Mouse (Mus musculus) 416B (cell line): ENCODE results near the gene Adamtsl1.

Experiments
- DNase-seq: peaks from one replicate; pipeline ENCODE4 v3.0.0; 2011; ENCODE audit warnings: low read depth

Gene Adamtsl1

GRCm38 (mm10) chr4:86053487-86054237 is 539.7 kb downstream of the Adamtsl1 start:
- DNase-seq: no peak

- no peak for DNase-seq
These were observed 546.6 kb downstream of the Adamtsl1 start for GRCm38 (mm10) chr4:86060614-86061013.

- no peak for DNase-seq
These were observed 554.4 kb downstream of the Adamtsl1 start for GRCm38 (mm10) chr4:86068376-86068775.

- no peak for DNase-seq
These were observed 555.1 kb downstream of the Adamtsl1 start for GRCm38 (mm10) chr4:86068875-86069718.

GRCm38 (mm10) chr4:86074871-86075270 is 560.9 kb downstream of the Adamtsl1 start:
- no peak for DNase-seq

GRCm38 (mm10) chr4:86077355-86077754 is 563.4 kb downstream of the Adamtsl1 start:
- no peak for DNase-seq

- no peak for DNase-seq
These were observed 563.9 kb downstream of the Adamtsl1 start for GRCm38 (mm10) chr4:86077854-86078253.

GRCm38 (mm10) chr4:86087508-86087907 is 573.5 kb downstream of the Adamtsl1 start:
- no peak for DNase-seq

GRCm38 (mm10) chr4:86103207-86103606 is 589.2 kb downstream of the Adamtsl1 start:
- DNase-seq: no peak

GRCm38 (mm10) chr4:86108325-86108724 is 594.4 kb downstream of the Adamtsl1 start:
- no peak for DNase-seq

- DNase-seq: no peak
These were observed 605.1 kb downstream of the Adamtsl1 start for GRCm38 (mm10) chr4:86119067-86119466.

- DNase-seq: no peak
These were observed 608.5 kb downstream of the Adamtsl1 start for GRCm38 (mm10) chr4:86122431-86122830.

GRCm38 (mm10) chr4:86124374-86124773 is 610.4 kb downstream of the Adamtsl1 start:
- no peak for DNase-seq

- DNase-seq: no peak
These were observed 612.7 kb downstream of the Adamtsl1 start for GRCm38 (mm10) chr4:86126636-86127035.

GRCm38 (mm10) chr4:86158551-86158950 is 644.6 kb downstream of the Adamtsl1 start:
- DNase-seq: no peak

GRCm38 (mm10) chr4:86159362-86159761 is 645.4 kb downstream of the Adamtsl1 start:
- no peak for DNase-seq

- no peak for DNase-seq
These were observed 656.8 kb downstream of the Adamtsl1 start for GRCm38 (mm10) chr4:86170763-86171162.

- DNase-seq: no peak
These were observed 657.5 kb downstream of the Adamtsl1 start for GRCm38 (mm10) chr4:86171461-86171860.

GRCm38 (mm10) chr4:86177471-86177870 is 663.5 kb downstream of the Adamtsl1 start:
- no peak for DNase-seq

GRCm38 (mm10) chr4:86178116-86178515 is 664.1 kb downstream of the Adamtsl1 start:
- no peak for DNase-seq

- no peak for DNase-seq
These were observed 669.8 kb downstream of the Adamtsl1 start for GRCm38 (mm10) chr4:86183701-86184173.

- no peak for DNase-seq
These were observed 675.9 kb downstream of the Adamtsl1 start for GRCm38 (mm10) chr4:86189853-86190252.

GRCm38 (mm10) chr4:86191195-86191594 is 677.2 kb downstream of the Adamtsl1 start:
- DNase-seq: no peak
